Mouse (Mus musculus) olfactory bulb, adult 2 months (tissue): ENCODE data around the gene Socs4.

Experiments used
- CTCF ChIP-seq: fragments of 200-500 bp; IDR thresholded peaks from 2 replicates; pipeline ENCODE4 v1.5.1; 2012; ENCODE audit warnings: low read depth, mild to moderate bottlenecking, low read length, moderate library complexity; ENCODE audit not compliant: insufficient read depth
- POLR2A ChIP-seq: fragments of 200-500 bp; IDR thresholded peaks from 2 replicates; pipeline ENCODE4 v1.6.1; 2012; ENCODE audit warnings: mild to moderate bottlenecking, low read depth, low read length, moderate library complexity; ENCODE audit not compliant: insufficient read depth

GRCm38 (mm10) chr14:47275417-47275816 is 1.3 kb upstream of the Socs4 start:
- TF ChIP-seq CTCF (no peak), POLR2A (no peak)
